Mouse (Mus musculus): Measurements from ENCODE around the gene Tmpo. TPM values are rescaled to one million over a fixed set of nuclear protein-coding genes. Genes with fewer than 3 reads are reported as not detected.
"Not testable (repeated sequence)": the region's sequence is repeated elsewhere in the genome, so short reads cannot be mapped to it uniquely, and the experiment has no call there.

Tmpo gene
- polyA plus RNA-seq, 2 experiments, result 239 to 340 TPM

DNA sequence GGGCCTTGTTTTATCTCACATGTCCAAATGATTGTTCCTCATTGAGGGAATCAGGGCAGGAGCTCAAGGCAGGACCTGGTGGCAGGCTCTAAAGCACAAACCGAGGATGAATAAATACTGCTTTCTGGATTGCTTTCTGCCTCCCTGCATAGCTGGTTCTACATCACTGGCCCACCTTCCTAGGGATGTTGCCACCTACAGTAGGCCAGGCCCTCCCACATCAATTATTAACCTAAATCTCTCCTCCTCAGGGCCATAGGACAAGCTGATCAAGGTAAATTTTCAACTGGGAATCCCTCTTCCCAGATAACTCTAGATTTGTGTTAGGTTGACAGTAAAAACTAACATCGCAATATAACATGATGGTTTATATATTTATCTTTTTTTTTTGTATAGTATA is 4.6 kb upstream of the Tmpo start:
- Histone ChIP-seq H3K27ac (replicated peaks; ENCODE audit: low read depth, low read length) (no peak overlapping the region), H3K4me3 (replicated peaks; ENCODE audit: low read length) (no peak overlapping the region), H3K9me3 (ENCODE audit: control insufficient read depth, low read length) (no peaks in the 10 kb centered on the region), H3K36me3 (ENCODE audit: control insufficient read depth, insufficient read depth, low read length) (no peaks in the 10 kb centered on the region), H3K27me3 (ENCODE audit: control insufficient read depth, insufficient read depth, low read length) (no peaks in the 10 kb centered on the region), H3K4me2 (replicated peaks; ENCODE audit: low read depth, low read length, severe bottlenecking) (no peak overlapping the region), H3K4me1 (ENCODE audit: control insufficient read depth, insufficient read depth, low read length) (peaks cover 16% of the 10 kb centered on the region), H3K9ac (ENCODE audit: low read depth, low read length, severe bottlenecking) (no peak overlapping the region)
- DNase-seq (ENCODE audit: low spot score), result no peak
- no peak for ATAC-seq (ENCODE audit: low FRiP score, low read depth)
- WGBS, result 93% methylated on average over 2 of the region's 2 CpGs
- no peak for TF ChIP-seq POLR2A (IDR thresholded peaks at IDR 0.05; ENCODE audit: borderline replicate concordance, extremely low read depth, insufficient read depth, insufficient read length)

GRCm38 (mm10) chr10:91184893-91185292 is 3.8 kb upstream of the Tmpo start:
- not testable (repeated sequence) for H3K4me2 ChIP-seq (replicated peaks; ENCODE audit: low read depth, low read length, severe bottlenecking); H3K36me3 ChIP-seq (ENCODE audit: control insufficient read depth, insufficient read depth, low read length); H3K9me3 ChIP-seq (ENCODE audit: control insufficient read depth, low read length); H3K27ac ChIP-seq (replicated peaks; ENCODE audit: low read depth, low read length); H3K4me3 ChIP-seq (replicated peaks; ENCODE audit: low read length); ATAC-seq (ENCODE audit: low FRiP score, low read depth); H3K27me3 ChIP-seq (ENCODE audit: control insufficient read depth, insufficient read depth, low read length); H3K9ac ChIP-seq (ENCODE audit: low read depth, low read length, severe bottlenecking); DNase-seq (ENCODE audit: low spot score)
- H3K4me1 ChIP-seq (ENCODE audit: control insufficient read depth, insufficient read depth, low read length), result peaks cover 24% of the 10 kb centered on the region
- WGBS, result 74% methylated on average over 5 of the region's 5 CpGs

GRCm38 (mm10) chr10:91183316-91183715 is 2.2 kb upstream of the Tmpo start:
- Histone ChIP-seq H3K36me3 (ENCODE audit: control insufficient read depth, insufficient read depth, low read length) (no peaks in the 10 kb centered on the region), H3K4me3 (replicated peaks; ENCODE audit: low read length) (no peak overlapping the region), H3K27me3 (ENCODE audit: control insufficient read depth, insufficient read depth, low read length) (no peaks in the 10 kb centered on the region), H3K9ac (ENCODE audit: low read depth, low read length, severe bottlenecking) (no peak overlapping the region; the same call in 1 of the 2 replicates), H3K4me1 (ENCODE audit: control insufficient read depth, insufficient read depth, low read length) (peaks cover 27% of the 10 kb centered on the region), H3K27ac (replicated peaks; ENCODE audit: low read depth, low read length) (0 out of 2 replicates have a peak overlapping the region, but pooled peaks have one; percentile 99), H3K4me2 (replicated peaks; ENCODE audit: low read depth, low read length, severe bottlenecking) (peak overlapping the region; percentile 49), H3K9me3 (ENCODE audit: control insufficient read depth, low read length) (no peaks in the 10 kb centered on the region)
- DNase-seq (ENCODE audit: low spot score), result no peak
- 23% methylated on average over 3 of the region's 3 CpGs for WGBS
- TF ChIP-seq POLR2A (IDR thresholded peaks at IDR 0.05; ENCODE audit: borderline replicate concordance, extremely low read depth, insufficient read depth, insufficient read length), result no peak
- no peak for ATAC-seq (ENCODE audit: low FRiP score, low read depth)

- ATAC-seq (ENCODE audit: low FRiP score, low read depth) (no peak), DNase-seq (ENCODE audit: low spot score) (peak; percentile 48)
- Histone ChIP-seq H3K27me3 (ENCODE audit: control insufficient read depth, insufficient read depth, low read length) (no peaks in the 10 kb centered on the region), H3K4me2 (replicated peaks; ENCODE audit: low read depth, low read length, severe bottlenecking) (peak overlapping the region; percentile 49), H3K36me3 (ENCODE audit: control insufficient read depth, insufficient read depth, low read length) (no peaks in the 10 kb centered on the region), H3K4me1 (ENCODE audit: control insufficient read depth, insufficient read depth, low read length) (peaks cover 26% of the 10 kb centered on the region), H3K9ac (ENCODE audit: low read depth, low read length, severe bottlenecking) (peak overlapping the region; percentile 73), H3K27ac (replicated peaks; ENCODE audit: low read depth, low read length) (peak overlapping the region; percentile 99), H3K4me3 (replicated peaks; ENCODE audit: low read length) (peak overlapping the region; percentile 50), H3K9me3 (ENCODE audit: control insufficient read depth, low read length) (no peaks in the 10 kb centered on the region)
- TF ChIP-seq POLR2A (IDR thresholded peaks at IDR 0.05; ENCODE audit: borderline replicate concordance, extremely low read depth, insufficient read depth, insufficient read length), result 0 out of 2 replicates have a peak, but pooled peaks have one; percentile 21
- WGBS, result 3% methylated on average over 16 of the region's 16 CpGs
Observed at GRCm38 (mm10) chr10:91182291-91182990, 1.3 kb upstream of the Tmpo start.

DNA sequence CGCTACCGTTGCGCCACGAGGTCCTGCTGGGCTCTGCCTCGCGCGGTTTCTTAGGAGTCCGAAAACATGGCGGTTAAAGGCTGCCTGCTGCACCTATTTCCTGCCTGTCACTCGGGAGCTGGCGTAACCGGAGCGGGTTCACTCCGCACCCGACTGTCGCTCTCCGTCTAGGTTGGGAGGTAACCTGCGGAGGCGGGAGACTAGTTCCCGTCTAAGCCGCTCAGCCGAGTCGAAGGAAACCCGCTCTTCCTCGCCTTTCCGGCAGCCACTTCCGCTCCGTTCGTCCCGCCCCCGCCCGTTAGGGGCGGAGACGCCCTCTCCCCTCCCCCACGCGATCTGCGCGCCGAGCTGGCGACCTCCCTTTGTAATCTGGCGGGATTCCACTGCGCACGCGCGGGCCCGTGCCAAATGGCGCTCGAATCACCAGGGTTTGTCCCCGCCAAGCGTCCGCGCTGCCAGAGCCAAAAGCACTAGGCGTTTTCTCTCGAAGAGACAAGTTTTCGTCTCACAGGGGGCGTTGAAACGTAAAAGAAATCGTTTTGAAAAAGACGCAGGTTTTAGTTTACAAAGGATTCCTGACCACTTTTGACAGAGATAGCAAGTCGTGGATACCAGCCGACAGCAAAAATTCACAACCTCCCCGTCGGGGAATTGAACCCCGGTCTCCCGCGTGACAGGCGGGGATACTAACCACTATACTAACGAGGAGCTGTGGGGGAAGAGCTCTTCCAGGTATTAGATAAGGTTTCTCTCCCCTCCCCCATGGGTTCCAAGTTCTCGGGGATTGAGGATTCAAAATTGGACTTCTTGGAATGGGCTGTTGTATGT is 560 bp upstream of the Tmpo start:
- under 1% methylated on average over 69 of the region's 69 CpGs for WGBS
- no peaks in the 10 kb centered on the region for H3K27me3 ChIP-seq (ENCODE audit: control insufficient read depth, insufficient read depth, low read length)
- H3K36me3 ChIP-seq (ENCODE audit: control insufficient read depth, insufficient read depth, low read length), result no peaks in the 10 kb centered on the region
- ATAC-seq (ENCODE audit: low FRiP score, low read depth) (peak; percentile 94), DNase-seq (ENCODE audit: low spot score) (peak; percentile 94)
- H3K9ac ChIP-seq (ENCODE audit: low read depth, low read length, severe bottlenecking), result peak overlapping the region; percentile 73
- peak overlapping the region; percentile 99 for H3K27ac ChIP-seq (replicated peaks; ENCODE audit: low read depth, low read length)
- peak overlapping the region; percentile 50 for H3K4me3 ChIP-seq (replicated peaks; ENCODE audit: low read length)
- peaks cover 21% of the 10 kb centered on the region for H3K4me1 ChIP-seq (ENCODE audit: control insufficient read depth, insufficient read depth, low read length)
- peak; percentile 56; the same call in 1 of the 2 replicates for TF ChIP-seq POLR2A (IDR thresholded peaks at IDR 0.05; ENCODE audit: borderline replicate concordance, extremely low read depth, insufficient read depth, insufficient read length)
- H3K9me3 ChIP-seq (ENCODE audit: control insufficient read depth, low read length), result no peaks in the 10 kb centered on the region
- H3K4me2 ChIP-seq (replicated peaks; ENCODE audit: low read depth, low read length, severe bottlenecking), result peak overlapping the region; percentile 49

All from limb, embryonic 14.5 days (tissue).